Mouse (Mus musculus): ENCODE measurements around the gene 2900026A02Rik. TPM values are rescaled to one million over a fixed set of nuclear protein-coding genes. Genes with fewer than 3 reads are reported as not detected.

2900026A02Rik gene
- polyA plus RNA-seq, 1 experiment, result 3.5 TPM

DNA sequence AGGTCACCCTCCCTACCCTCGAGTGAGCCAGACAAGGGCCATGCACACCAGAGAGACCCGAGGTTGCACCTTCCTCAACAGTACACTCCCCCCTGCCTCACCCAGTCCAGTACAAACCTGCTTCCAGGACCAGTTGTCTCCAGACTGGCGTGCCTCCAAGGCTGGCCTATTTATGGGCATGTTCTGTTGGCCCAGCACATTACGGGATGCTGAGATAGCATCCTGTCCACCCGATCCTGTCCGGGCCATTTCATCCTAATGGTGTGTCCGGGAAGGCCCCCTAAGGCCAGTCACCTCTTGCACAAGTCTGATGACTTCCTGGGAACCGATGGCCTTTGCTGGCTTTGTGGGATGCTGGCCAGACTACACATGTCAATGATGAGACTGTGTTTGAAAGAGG, 139.6 kb downstream of the 2900026A02Rik start, which contains the start of gene Crybb3:
Gene Crybb3, minus strand, starts transcription at position 146 of the 400 bp plus-strand sequence.
- H3K4me1 ChIP-seq (ENCODE audit: control insufficient read depth, insufficient read depth, insufficient read length, low read length), result no peaks in the 10 kb centered on the region
- H3K4me3 ChIP-seq (ENCODE audit: insufficient read depth, low read depth, low read length), result no peak within 1 kb of the TSS
- H3K27ac ChIP-seq (replicated peaks; ENCODE audit: low read depth, low read length), result no peak within 1 kb of the TSS

- Histone ChIP-seq H3K4me1 (ENCODE audit: control insufficient read depth, insufficient read depth, insufficient read length, low read length) (no peaks in the 10 kb centered on the region), H3K4me3 (ENCODE audit: insufficient read depth, low read depth, low read length) (no peak overlapping the region), H3K27ac (replicated peaks; ENCODE audit: low read depth, low read length) (no peak overlapping the region)
Observed at GRCm38 (mm10) chr5:113081020-113081419, 140.0 kb downstream of the 2900026A02Rik start.

GRCm38 (mm10) chr5:113079783-113080182, 141.3 kb downstream of the 2900026A02Rik start:
- Histone ChIP-seq H3K4me1 (ENCODE audit: control insufficient read depth, insufficient read depth, insufficient read length, low read length) (no peaks in the 10 kb centered on the region), H3K4me3 (ENCODE audit: insufficient read depth, low read depth, low read length) (no peak overlapping the region), H3K27ac (replicated peaks; ENCODE audit: low read depth, low read length) (no peak overlapping the region)

DNA sequence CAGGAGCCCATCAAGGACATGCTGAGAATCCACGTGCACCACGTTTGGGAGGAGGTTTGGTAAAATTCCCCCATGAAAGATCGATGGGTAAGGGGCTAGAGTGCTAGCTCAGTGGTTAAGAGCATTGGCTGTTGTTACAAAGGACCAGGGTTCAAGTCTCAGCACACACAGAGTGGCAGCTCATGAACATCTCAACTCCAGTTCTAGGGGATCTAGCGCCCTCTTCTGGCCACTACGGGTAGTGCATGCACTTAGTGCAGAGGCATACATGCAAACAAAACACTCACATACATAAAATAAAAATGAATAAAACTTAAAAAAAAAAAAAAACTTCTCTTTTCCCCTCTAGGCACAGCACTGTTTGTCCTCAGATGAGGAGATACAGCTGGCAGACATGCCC, 142.3 kb downstream of the 2900026A02Rik start:
- no peaks in the 10 kb centered on the region for H3K4me1 ChIP-seq (ENCODE audit: control insufficient read depth, insufficient read depth, insufficient read length, low read length)

GRCm38 (mm10) chr5:113070017-113070416, 151.0 kb downstream of the 2900026A02Rik start, which contains the start of gene Crybb2:
Crybb2 (minus strand) TSS chr5:113070117.
- H3K4me3 ChIP-seq (ENCODE audit: insufficient read depth, low read depth, low read length), result no peak within 1 kb of the TSS

More for the DNA sequence above, 142.3 kb downstream of the 2900026A02Rik start:
- H3K27ac ChIP-seq (replicated peaks; ENCODE audit: low read depth, low read length), result no peak overlapping the region
- H3K4me3 ChIP-seq (ENCODE audit: insufficient read depth, low read depth, low read length), result no peak overlapping the region

GRCm38 (mm10) chr5:113054308-113054707, 166.7 kb downstream of the 2900026A02Rik start:
- no peak overlapping the region for H3K27ac ChIP-seq (replicated peaks; ENCODE audit: low read depth, low read length)
- H3K4me1 ChIP-seq (ENCODE audit: control insufficient read depth, insufficient read depth, insufficient read length, low read length), result no peaks in the 10 kb centered on the region
- H3K4me3 ChIP-seq (ENCODE audit: insufficient read depth, low read depth, low read length), result no peak overlapping the region

More at GRCm38 (mm10) chr5:113070017-113070416, 151.0 kb downstream of the 2900026A02Rik start, which contains the start of gene Crybb2:
- no peaks in the 10 kb centered on the region for H3K4me1 ChIP-seq (ENCODE audit: control insufficient read depth, insufficient read depth, insufficient read length, low read length)
- H3K27ac ChIP-seq (replicated peaks; ENCODE audit: low read depth, low read length), result no peak within 1 kb of the TSS

GRCm38 (mm10) chr5:113050581-113051185, 170.4 kb downstream of the 2900026A02Rik start:
- H3K4me3 ChIP-seq (ENCODE audit: insufficient read depth, low read depth, low read length), result no peak overlapping the region
- H3K27ac ChIP-seq (replicated peaks; ENCODE audit: low read depth, low read length), result no peak overlapping the region

DNA sequence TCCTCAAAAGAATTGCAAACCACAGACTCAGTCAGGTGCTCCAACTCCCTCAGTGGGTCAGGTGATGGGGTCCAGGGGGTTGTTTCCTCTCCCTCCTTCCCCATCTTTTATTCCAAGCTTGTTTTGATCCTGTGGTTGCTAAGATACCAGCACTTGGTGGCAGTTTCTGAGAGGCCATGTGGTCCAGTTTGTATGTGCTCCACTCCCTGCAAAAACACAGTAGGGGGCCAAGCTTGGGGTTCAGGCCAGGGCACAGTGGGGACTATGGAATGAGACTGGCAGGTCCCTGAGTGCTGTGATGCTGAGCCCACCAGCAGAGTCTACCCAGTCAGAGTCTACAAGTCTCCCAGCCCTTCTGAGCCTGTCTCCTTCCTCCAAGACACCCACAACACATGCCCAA, 171.2 kb downstream of the 2900026A02Rik start:
- Histone ChIP-seq H3K4me3 (ENCODE audit: insufficient read depth, low read depth, low read length) (no peak overlapping the region), H3K27ac (replicated peaks; ENCODE audit: low read depth, low read length) (no peak overlapping the region), H3K4me1 (ENCODE audit: control insufficient read depth, insufficient read depth, insufficient read length, low read length) (no peaks in the 10 kb centered on the region)

More at GRCm38 (mm10) chr5:113050581-113051185, 170.4 kb downstream of the 2900026A02Rik start:
- H3K4me1 ChIP-seq (ENCODE audit: control insufficient read depth, insufficient read depth, insufficient read length, low read length), result no peaks in the 10 kb centered on the region

DNA sequence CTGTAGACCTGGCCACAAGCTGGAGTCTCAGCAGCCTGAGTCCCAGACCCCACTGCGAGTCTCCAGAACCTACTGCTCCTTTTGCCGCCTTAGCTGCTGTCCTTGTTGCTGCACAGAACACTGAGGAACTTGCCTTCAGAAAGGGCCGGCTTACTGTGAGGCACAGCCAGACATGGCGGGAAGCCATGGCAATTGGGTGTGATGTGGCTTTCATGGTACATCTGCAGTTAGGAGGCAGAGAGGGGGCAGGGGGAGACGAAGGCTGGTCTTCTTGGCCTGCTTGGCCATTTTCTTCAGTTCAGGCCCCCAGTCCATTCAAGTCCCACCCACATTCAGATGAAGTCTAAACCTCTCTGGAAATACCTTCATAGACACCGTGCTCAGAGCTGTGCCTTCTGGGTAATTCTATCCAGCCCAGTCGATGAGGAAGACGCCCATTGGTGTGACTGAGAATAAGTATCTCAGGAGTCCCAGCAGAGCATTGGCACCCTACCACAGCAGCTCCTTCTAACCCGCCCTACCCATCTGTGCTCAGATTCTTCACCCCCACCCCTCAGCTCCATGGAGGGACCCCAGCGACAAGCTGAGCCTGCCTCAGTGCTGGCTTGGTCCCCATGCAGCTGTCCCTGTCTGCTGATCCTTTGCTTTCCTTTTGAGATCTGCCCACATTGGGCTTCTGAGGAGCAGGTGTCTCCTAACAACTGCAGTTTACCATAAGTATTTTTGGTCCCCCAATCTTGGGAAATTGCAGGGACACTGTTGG, 175.3 kb downstream of the 2900026A02Rik start:
- no peak overlapping the region for H3K27ac ChIP-seq (replicated peaks; ENCODE audit: low read depth, low read length)
- H3K4me3 ChIP-seq (ENCODE audit: insufficient read depth, low read depth, low read length), result no peak overlapping the region
- peaks cover 14% of the 10 kb centered on the region for H3K4me1 ChIP-seq (ENCODE audit: control insufficient read depth, insufficient read depth, insufficient read length, low read length)

- Histone ChIP-seq H3K27ac (replicated peaks; ENCODE audit: low read depth, low read length) (0 out of 2 replicates have a peak overlapping the region, but pooled peaks have one; percentile 18), H3K4me3 (ENCODE audit: insufficient read depth, low read depth, low read length) (no peak overlapping the region; the same call in 1 of the 2 replicates), H3K4me1 (ENCODE audit: control insufficient read depth, insufficient read depth, insufficient read length, low read length) (peaks cover 16% of the 10 kb centered on the region)
Observed at GRCm38 (mm10) chr5:113043531-113043930, 177.5 kb downstream of the 2900026A02Rik start.

- peaks cover 16% of the 10 kb centered on the region for H3K4me1 ChIP-seq (ENCODE audit: control insufficient read depth, insufficient read depth, insufficient read length, low read length)
- H3K27ac ChIP-seq (replicated peaks; ENCODE audit: low read depth, low read length), result no peak overlapping the region
- no peak overlapping the region for H3K4me3 ChIP-seq (ENCODE audit: insufficient read depth, low read depth, low read length)
Observed at GRCm38 (mm10) chr5:113041567-113042071, 179.4 kb downstream of the 2900026A02Rik start.

- peaks cover 16% of the 10 kb centered on the region for H3K4me1 ChIP-seq (ENCODE audit: control insufficient read depth, insufficient read depth, insufficient read length, low read length)
- H3K27ac ChIP-seq (replicated peaks; ENCODE audit: low read depth, low read length), result no peak overlapping the region
- H3K4me3 ChIP-seq (ENCODE audit: insufficient read depth, low read depth, low read length), result no peak overlapping the region
Observed at GRCm38 (mm10) chr5:113040776-113041175, 180.3 kb downstream of the 2900026A02Rik start.

DNA sequence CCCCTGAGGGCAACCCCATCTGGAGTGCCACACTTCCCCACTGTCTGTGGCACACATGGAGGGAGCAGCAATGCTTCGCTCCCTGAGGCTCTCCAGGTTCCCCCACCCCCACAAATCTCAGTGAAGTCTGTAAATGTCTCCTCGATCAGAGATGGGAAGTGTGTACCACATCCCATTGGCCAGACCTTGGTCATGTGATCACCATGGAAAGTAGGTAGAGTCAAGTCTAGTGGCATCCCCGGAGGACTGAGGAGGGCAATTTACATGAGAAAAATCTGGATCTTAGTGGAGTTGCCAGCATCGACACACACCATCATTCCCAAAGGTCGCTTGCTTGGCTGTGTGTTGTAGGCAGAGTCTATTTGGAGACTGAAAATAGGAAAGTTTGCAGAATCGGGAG, 182.4 kb downstream of the 2900026A02Rik start:
- Histone ChIP-seq H3K4me1 (ENCODE audit: control insufficient read depth, insufficient read depth, insufficient read length, low read length) (peaks cover 16% of the 10 kb centered on the region), H3K4me3 (ENCODE audit: insufficient read depth, low read depth, low read length) (no peak overlapping the region), H3K27ac (replicated peaks; ENCODE audit: low read depth, low read length) (no peak overlapping the region)
